Mouse (Mus musculus) ES-Bruce4 (cell line): ENCODE measurements around the gene Eif1ad.
"Not testable (repeated sequence)": the region's sequence is repeated elsewhere in the genome, so short reads cannot be mapped to it uniquely, and the experiment has no call there.

Experiments
- CTCF ChIP-seq: IDR thresholded peaks from one replicate; pipeline ENCODE4 v1.8.1; 2011; ENCODE audit warnings: low read depth, low read length
- EP300 ChIP-seq: IDR thresholded peaks from 2 replicates; pipeline ENCODE4 v1.6.1; 2011; ENCODE audit warnings: low read depth, low read length; ENCODE audit not compliant: insufficient read depth

GRCm38 (mm10) chr19:5349502-5349873 lies 17.1 kb upstream of the Eif1ad start, which contains the start of gene Cst6:
- TF ChIP-seq CTCF, EP300: not testable (repeated sequence)
